Mouse (Mus musculus): ENCODE data around the gene Ptprt.
A peak's percentile ranks its signal among the peaks of the same experiment; 100 is the strongest.

Ptprt gene

DNA sequence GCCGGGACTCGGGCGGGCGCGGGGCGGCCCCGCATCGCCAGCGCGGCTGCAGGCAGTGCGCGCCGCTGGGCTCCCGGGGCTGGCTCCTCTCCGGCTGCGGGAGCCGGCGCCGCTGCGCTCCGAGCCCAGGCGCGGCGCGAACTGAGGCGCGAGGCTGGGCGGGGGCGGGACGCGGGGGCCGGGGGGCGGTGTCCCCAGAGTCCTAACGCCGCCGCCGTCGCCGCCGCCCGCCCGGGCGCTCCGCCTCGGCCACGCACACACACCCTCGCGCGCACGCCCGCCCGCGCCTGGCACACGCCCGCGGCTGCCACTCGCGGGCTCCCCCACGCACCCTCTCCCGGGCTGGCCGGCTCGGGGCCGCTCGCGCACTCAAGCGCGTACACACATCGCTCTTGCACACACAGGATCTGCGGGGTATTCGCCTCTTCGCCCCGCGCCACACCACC is at the start of gene Ptprt:
Gene Ptprt (minus strand): TSS at position 207 of the 446 bp plus-strand sequence.
- DNase-seq: peak in 1 of 2 experiments; percentile 4

DNA sequence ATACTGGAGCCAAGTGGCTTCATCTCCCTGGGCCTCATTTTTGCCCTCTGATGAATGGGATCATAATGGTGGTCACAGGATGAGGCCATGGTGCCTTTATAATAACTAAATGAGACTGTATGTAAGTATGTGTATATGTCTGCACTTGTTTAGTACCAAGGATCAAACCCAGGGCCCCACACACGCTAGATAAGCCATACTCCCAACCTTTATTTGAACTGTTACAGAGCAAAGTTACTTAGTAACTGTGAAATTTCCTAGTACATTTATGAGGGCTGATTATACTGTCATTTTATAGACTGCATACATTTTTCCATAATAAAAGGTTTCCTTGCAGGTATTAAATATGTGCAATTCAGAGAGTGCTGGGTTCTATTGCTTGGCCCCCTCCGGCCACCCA is 49.5 kb upstream of the Ptprt start:
- no peak for DNase-seq

DNA sequence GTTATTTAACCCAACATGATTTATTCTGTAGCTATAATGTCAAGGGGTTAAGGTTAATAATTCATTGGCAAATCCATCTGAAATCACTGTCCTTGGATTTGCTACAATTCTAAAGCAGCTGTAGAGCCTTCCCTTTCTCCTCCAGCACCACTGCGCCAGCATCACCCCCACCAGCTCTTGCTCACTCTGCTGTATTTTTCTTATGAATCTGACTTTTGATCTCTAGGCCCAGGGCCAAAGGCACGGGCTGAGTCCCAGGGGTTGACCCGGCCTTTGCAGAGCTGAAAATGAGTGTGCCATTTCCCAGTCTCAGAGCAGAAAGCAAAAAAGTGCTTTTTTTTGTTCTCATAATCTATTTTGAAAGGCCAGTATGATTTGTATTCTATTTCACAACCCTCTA is 38.7 kb upstream of the Ptprt start:
- DNase-seq: no peak

- no peak for DNase-seq
Measured at GRCm38 (mm10) chr2:162699036-162699435, 38.1 kb upstream of the Ptprt start.

DNA sequence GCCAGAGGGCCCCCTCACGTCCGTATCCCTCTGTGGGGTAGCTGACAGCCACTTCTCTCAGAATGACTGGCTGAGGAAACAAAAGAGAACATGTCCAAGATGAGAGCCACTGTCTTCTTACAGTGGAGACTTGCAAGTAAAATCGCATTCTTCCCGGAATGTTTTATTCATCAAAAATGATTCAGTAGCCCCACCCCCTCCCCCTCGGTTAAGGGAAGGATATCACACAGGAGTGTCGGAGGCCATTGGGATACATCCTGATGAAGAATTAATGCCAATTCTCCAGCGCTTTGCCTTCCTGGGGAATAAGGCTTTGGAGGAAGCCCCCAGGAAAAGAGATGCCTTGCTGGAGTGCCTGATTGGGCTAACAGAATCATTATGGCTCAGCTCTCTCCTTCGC is 37.1 kb upstream of the Ptprt start:
- no peak for DNase-seq

- DNase-seq: no peak
Measured at GRCm38 (mm10) chr2:162697151-162697550, 36.2 kb upstream of the Ptprt start.

DNA sequence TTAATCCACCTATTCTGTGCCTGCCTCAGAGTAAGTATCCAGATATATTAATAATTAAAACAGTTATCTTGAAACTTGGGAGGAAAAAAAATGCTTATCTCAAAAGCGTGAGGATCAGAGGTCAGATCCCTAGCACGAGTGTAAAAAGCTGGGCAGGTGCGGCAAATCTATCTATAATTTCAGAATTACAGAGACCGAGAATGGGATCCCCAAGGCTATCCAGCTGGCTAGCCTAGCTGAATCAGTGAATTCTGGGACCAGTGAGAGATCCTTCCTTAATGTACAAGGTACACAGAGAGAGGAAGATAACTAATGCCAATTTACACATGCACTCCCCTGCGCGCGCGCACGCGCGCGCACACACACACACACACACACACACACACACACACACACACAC is 31.2 kb upstream of the Ptprt start:
- DNase-seq: no peak

DNA sequence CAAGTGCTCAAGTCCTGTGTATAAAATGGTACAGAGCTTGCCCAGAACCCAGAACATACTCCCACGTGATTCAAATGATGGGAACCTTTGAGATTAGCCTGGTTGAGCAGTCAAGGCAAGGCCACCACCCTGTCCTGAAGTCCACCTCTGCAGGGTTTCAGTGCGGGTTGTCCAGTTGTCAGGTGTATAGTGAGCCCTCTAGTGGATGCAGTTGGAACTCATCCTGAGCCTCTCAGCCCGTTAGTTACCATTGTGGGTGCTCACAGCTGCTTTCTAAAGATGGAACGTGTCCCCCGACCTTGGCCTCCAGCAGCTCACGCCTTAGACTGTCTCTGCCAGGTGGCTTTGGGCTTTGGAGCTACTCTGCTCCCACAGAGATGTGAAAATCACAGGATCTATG is 21.7 kb upstream of the Ptprt start:
- peak in 1 of 2 experiments; percentile 2 for DNase-seq

GRCm38 (mm10) chr2:162662431-162662970 is 1.6 kb upstream of the Ptprt start:
- no peak for DNase-seq

DNA sequence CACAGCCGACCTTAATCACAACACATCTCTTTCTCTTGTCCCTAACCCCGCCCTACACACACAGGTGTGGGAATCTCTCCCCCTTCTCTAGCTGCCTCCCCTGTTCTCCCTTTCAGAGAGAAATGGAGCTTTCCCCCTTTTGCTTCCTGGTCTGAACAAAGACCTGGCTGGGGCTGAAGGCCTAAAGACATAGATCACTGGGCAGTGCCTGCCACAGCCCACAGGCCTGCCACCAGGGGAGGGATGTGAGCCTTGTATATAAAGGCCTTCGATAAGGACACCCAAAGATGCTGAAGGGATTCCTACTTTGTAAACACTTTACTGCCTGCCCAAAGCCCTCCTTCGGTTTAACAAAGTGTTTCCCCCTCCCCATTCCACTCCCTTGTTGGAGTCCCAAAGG is 786 bp upstream of the Ptprt start:
- no peak for DNase-seq

DNA sequence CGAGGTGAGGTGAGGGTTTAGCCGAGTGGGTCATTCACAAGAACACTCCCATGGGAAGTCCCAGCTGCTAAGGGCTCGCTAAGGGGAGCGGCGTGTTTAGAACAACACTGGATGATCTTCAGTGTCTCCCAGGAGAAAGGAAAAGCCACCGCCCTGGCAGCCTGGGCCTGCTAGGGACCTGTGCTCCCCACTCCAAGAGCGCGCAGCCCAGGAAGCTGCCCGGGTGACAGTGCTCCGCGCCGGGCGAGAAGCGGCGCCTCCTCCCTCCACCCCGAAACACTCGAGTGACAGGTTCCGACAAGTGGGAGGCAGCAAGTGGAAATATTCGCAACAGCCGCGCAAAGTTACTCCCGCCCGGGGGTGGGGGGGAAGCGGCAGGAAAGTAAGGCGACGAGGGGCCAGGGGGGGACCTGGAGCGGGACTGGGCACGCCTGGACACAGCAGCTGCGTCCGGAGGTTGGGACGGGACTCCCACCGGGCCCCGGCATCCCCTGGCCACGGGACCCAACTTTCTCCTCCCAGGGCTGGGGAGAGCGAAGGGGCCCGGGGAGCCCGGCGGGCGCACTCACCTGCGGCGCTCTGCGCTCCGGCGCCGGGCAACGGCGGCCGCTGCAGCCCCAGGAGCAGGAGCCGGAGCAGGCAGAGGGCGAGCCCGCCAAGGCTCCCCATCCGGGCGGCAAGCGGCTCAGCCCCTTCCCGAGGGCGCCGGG is 561 bp downstream of the Ptprt start:
- DNase-seq: no peak

DNA sequence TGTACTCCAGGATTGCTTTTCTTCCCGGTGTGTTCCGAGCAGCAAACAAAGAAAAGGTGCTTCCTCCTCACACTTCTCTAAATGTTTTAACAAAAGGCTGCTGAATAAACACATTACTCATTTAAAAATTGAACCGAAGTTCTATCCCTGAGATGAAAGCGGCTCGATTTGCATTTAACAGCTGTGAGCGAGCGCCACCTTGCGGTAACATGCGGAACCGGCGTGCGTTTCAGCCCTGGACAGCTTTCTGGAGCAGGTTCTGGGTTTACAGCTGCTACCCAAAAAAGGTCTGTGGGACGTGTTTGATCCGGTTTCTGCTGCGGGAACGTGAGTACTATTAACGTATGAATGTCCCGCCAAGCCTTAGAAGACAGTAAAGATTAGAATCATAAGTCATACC is 1.9 kb downstream of the Ptprt start:
- DNase-seq: peak; percentile 27 to 35

DNA sequence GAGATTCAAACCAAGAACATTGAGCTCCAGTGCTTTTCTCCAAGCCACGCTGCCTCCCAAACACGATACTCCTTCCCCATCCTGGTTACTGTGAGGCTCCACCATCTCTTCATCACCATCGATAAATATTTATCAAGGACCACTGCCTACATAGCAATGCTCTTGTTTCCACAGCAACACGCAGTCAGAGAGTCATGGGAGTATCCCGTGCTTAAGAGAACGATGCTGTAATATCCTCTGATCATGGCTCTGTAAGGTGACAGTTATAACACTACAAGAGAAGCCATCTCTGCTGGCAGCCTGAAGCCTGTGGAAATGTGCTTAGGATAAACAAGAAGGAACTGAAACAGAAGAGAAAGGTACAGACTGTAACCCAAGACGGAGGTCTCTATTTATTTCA is 3.4 kb downstream of the Ptprt start:
- no peak for DNase-seq

GRCm38 (mm10) chr2:162654416-162654815 is 6.5 kb downstream of the Ptprt start:
- DNase-seq: no peak

- DNase-seq: no peak
Measured at GRCm38 (mm10) chr2:162638676-162639075, 22.3 kb downstream of the Ptprt start.

DNA sequence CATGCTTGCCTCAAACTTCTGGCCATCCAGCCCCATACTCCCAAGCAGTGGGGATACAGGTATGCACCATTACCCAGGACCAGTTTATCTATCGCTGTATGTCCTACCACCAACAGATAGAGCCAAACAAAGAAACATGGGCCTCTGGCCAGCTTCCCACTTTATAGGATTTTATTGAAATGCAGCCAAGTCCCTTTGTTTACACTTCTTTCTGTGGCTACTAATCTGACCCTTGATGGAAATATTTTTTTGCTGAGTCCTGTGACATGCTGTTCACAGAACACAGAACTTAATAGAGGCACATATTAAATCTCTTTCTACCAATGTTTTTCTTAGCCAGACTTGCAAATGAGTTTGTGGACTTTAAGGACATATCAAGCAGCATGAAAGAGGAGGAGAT is 23.4 kb downstream of the Ptprt start:
- DNase-seq: no peak

GRCm38 (mm10) chr2:162636387-162637009 is 24.4 kb downstream of the Ptprt start:
- DNase-seq: no peak

DNA sequence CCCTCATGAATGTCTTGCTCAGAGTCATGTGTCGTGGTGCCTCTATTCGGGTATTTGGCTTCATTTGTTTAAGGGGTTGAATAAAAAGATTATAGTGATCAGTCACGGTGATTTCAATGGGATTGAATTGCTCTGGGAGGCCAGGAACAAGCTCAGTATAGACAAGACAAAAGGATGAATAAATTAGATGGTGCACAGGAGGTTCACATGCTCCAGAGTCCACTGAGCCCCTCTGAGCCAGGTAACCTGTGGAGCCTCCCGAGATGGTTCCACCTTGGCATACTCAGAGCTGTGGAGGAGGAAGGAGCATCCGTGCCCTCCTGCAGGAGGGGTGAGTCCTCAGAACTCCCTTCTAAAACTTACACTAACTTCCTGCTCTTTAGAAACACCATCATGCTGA is 26.0 kb downstream of the Ptprt start:
- DNase-seq: no peak

DNA sequence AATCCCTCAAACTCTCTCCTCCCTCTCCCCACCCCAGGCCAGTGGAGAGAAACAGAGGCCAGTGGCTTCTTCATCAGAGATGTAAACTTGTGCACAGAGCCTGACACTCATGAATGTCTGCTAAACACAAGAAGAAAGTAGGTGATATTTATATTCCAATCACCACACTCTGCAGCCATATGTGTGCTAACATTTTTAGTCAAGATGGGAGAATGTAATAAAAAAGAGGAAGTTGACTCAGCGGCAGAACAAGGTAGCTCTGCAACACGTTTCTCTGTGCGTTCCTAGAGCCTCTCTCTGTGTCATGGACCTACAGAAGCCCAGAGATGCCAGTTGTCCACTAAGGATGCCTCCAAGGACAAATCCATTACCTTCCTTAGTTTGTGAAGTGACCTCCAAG is 34.9 kb downstream of the Ptprt start:
- DNase-seq: no peak

DNA sequence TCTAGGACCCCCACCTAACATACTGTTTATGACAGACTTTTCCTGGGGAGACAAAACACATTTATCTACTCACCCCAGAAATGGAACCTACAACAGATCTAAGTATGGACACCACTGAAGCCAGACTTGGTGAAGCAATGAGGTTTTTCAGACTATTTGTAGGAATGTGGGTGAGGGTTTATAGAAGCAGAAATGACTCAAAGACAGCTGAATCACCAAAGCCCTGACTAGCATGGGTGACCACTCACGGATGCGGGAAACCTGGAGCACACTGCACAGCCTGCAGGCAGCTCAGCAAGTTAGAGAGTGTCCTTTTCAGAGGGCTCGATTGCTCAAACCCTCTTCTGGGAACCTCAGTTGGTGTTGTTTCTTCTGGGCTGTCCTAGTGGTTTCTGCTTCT is 36.2 kb downstream of the Ptprt start:
- no peak for DNase-seq

GRCm38 (mm10) chr2:162614256-162614655 is 46.7 kb downstream of the Ptprt start:
- DNase-seq: no peak

- DNase-seq: no peak
Measured at GRCm38 (mm10) chr2:162613480-162613879, 47.5 kb downstream of the Ptprt start.

GRCm38 (mm10) chr2:162602721-162603120 is 58.2 kb downstream of the Ptprt start:
- DNase-seq: no peak

DNA sequence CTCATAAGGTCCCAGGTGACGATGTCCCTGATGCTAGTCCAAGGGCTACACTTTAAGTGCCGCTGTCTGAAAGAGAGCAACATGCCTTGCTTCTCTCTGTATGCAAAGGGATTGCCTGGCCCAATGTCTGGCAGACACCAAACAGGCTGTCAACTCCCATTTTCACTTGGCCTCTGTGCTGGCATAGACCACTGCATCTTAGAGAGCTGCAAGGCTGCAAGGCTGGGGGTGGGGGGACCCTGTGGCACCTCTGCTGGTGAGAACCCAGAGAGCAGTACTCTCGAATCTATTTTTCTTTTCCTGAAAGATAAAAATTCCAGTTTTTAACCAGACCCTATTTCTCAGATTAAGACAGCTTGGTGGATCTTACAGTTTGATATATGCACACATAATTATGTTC is 69.6 kb downstream of the Ptprt start:
- DNase-seq: no peak

Data from thymus, postnatal 36 days (tissue).